Mouse (Mus musculus) CD8-positive naive resting alpha-beta T cell, adult 57 days (primary cell): ENCODE results near the gene Rbp2. TPM values are rescaled to one million over a fixed set of nuclear protein-coding genes. Genes with fewer than 3 reads are reported as not detected.

Source experiments
- total RNA-seq: library from RNA; stranded (reverse); gene quantifications from one replicate; pipeline ENCODE4 v1.2.4, GENCODE M21; 2023

Rbp2 gene
- not detected for total RNA-seq

DNA sequence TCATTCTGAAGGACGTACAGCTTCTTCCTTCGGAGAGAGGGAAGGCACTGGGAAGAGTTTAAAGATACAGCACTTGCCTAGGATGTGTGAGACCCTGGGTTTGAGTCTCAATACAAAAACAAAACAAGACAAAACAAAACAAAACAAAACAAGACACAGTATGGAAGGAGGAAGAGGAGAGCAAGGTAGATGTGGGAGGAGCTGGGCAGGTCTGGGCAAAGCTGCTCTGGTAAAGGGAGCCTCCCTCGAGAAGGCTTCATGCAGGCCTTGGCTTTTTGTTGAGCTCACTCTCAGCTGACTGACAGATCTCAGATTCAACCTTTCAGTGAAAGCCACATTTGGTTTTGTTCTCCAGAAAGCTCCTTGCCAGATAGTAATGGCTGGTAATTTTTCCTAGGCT is at the start of gene Rbp2:
Gene Rbp2, plus strand, starts transcription at position 301 of the 400 bp plus-strand sequence.

Other genes starting within 250 kb of the Rbp2 start
- 8.0 TPM for gene Nmnat3, start 198.7 kb upstream of the Rbp2 start, total RNA-seq
- 0.61 TPM for gene Rbp1, start 63.2 kb upstream of the Rbp2 start, total RNA-seq
- gene Copb2, start 77.6 kb downstream of the Rbp2 start, total RNA-seq: 78.4 TPM
- gene Mrps22, start 115.5 kb downstream of the Rbp2 start, total RNA-seq: 18.8 TPM